Mouse (Mus musculus) heart, embryonic 16.5 days (tissue): ENCODE data around the gene Serpinb6b. TPM values are rescaled to one million over a fixed set of nuclear protein-coding genes. Genes with fewer than 3 reads are reported as not detected.

ENCODE experiments used
- ATAC-seq: fragments of 200-750 bp; cut with Nextera tagmentation; replicated peaks from 2 replicates; pipeline ENCODE4 v1.8.0; 2017; ENCODE audit warnings: moderate number of reproducible peaks; ENCODE audit not compliant: insufficient read depth, low FRiP score; ENCODE audit errors: extremely low read depth
- H3K27ac ChIP-seq: fragments of 300-500 bp; sonication (generic); 2 replicates; pipeline ENCODE4 v1.5.1; 2014; ENCODE audit warnings: mild to moderate bottlenecking, low read length, control low read depth, moderate library complexity
- H3K27me3 ChIP-seq: fragments of 300-500 bp; sonication (generic); 2 replicates; pipeline ENCODE4 v1.6.1; 2014; ENCODE audit warnings: low read length, mixed read lengths; ENCODE audit not compliant: control insufficient read depth, insufficient read depth
- H3K36me3 ChIP-seq: fragments of 300-500 bp; sonication (generic); 2 replicates; pipeline ENCODE4 v1.6.1; 2014; ENCODE audit not compliant: control insufficient read depth, insufficient read depth
- H3K4me1 ChIP-seq: fragments of 300-500 bp; sonication (generic); 2 replicates; pipeline ENCODE4 v1.6.1; 2014; ENCODE audit warnings: low read length, mixed read lengths; ENCODE audit not compliant: control insufficient read depth, insufficient read depth
- H3K4me2 ChIP-seq: fragments of 300-500 bp; sonication (generic); 2 replicates; pipeline ENCODE4 v1.6.1; 2014; ENCODE audit warnings: low read depth, mild to moderate bottlenecking, control low read depth, low read length
- H3K4me3 ChIP-seq: fragments of 300-500 bp; sonication (generic); 2 replicates; pipeline ENCODE4 v1.5.1; 2014; ENCODE audit warnings: mild to moderate bottlenecking, control low read depth, low read length
- H3K9ac ChIP-seq: fragments of 300-500 bp; sonication (generic); 2 replicates; pipeline ENCODE4 v1.6.1; 2014; ENCODE audit warnings: low read length, control low read depth
- H3K9me3 ChIP-seq: fragments of 300-500 bp; sonication (generic); replicated peaks from 2 replicates; pipeline ENCODE4 v1.6.1; 2016; ENCODE audit warnings: low read length; ENCODE audit not compliant: control insufficient read depth
- WGBS: fragments of 180-500 bp; shearing (Covaris S2); extraction: QIAGEN DNeasy Blood & Tissue Kit; methylation state at CpG from one replicate; pipeline ENCODE4 v1.1.7; 2014; 5-methylcytosine and 5-hydroxymethylcytosine counted together
- polyA plus RNA-seq: library from polyadenylated mRNA; unstranded; fragments of >200 nt; fragmentation: Nextera tagmentation; extraction: Ambion mirVana; gene quantifications from 2 replicates; pipeline ENCODE4 v1.2.1, GENCODE M21; 2015

The Serpinb6b gene
- polyA plus RNA-seq, 1 experiment from 2014 or later = 26.8 TPM

DNA sequence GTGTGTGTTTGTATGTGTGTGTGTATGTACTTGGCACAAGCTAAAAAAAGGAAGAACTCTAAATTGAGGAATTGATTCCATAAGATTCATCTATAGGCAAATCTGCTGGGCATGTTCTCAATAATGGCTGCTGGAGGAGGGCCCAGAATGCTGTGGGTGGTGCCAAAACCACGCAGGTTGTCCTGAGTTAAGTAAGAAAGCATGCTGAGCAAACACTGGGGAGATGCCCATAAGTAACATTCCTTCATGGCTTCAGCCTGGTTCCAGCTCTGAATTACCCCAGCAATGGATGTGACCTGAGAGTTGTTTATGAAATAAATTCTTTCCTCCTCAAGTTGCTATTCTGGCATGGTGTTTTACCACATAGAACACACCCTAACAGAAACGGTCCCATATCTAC lies 48.3 kb downstream of the Serpinb6b start:
- 69% methylated on average over 2 of the region's 2 CpGs for WGBS
- H3K36me3 ChIP-seq = peaks cover 11% of the 10 kb centered on the region
- H3K4me2 ChIP-seq = no peak overlapping the region

GRCm38 (mm10) chr13:33022371-33022770 lies 57.4 kb downstream of the Serpinb6b start:
- Histone ChIP-seq H3K27me3 (no peaks in the 10 kb centered on the region), H3K4me3 (no peak overlapping the region), H3K36me3 (no peaks in the 10 kb centered on the region), H3K27ac (no peak overlapping the region), H3K4me1 (no peaks in the 10 kb centered on the region), H3K4me2 (no peak overlapping the region), H3K9ac (no peak overlapping the region), H3K9me3 (0 out of 2 replicates have a peak, but pooled peaks cover 2% of the 10 kb centered on the region)
- WGBS = 84% methylated on average over 1 of the region's 1 CpGs
- no peak for ATAC-seq

More for the DNA sequence above, 48.3 kb downstream of the Serpinb6b start:
- ATAC-seq = no peak
- Histone ChIP-seq H3K9me3 (no peaks in the 10 kb centered on the region), H3K4me3 (no peak overlapping the region), H3K27ac (no peak overlapping the region), H3K9ac (no peak overlapping the region), H3K4me1 (no peaks in the 10 kb centered on the region), H3K27me3 (no peaks in the 10 kb centered on the region)

- no peaks in the 10 kb centered on the region for H3K36me3 ChIP-seq
- no peak overlapping the region for H3K4me3 ChIP-seq
- H3K9me3 ChIP-seq = no peaks in the 10 kb centered on the region
- no peak for ATAC-seq
- WGBS = 43% methylated on average over 1 of the region's 1 CpGs
- H3K27me3 ChIP-seq = no peaks in the 10 kb centered on the region
- no peak overlapping the region for H3K27ac ChIP-seq
- H3K4me1 ChIP-seq = no peaks in the 10 kb centered on the region
- no peak overlapping the region for H3K4me2 ChIP-seq
- no peak overlapping the region for H3K9ac ChIP-seq
Observed at GRCm38 (mm10) chr13:33026427-33027057, 61.5 kb downstream of the Serpinb6b start.

- WGBS = 81% methylated on average over 2 of the region's 2 CpGs
Observed at GRCm38 (mm10) chr13:33027244-33027643, 62.2 kb downstream of the Serpinb6b start, which contains the start of gene Serpinb9b. Serpinb9b (plus strand) TSS chr13:33027416.

DNA sequence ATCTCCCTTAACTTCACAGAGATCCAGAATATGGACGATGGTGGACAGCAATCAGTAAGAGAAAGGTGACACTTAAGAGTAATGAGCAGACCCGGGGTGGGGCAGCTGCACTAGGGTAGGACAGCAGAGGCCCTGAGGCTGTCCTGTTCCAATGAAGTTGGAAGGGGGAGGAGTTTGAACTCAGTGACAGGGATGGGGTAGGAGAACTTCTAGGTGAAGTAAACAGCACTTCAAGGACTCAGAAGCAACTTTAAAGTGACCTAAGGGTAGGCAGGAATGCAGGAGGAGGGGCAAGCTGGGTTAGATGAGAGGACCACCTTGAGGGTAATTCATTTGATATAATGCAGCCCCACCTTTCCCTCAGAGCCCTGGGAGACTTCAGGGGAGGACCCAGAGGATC lies 63.1 kb downstream of the Serpinb6b start:
- 31% methylated on average over 2 of the region's 2 CpGs for WGBS
- no peak for ATAC-seq

More at GRCm38 (mm10) chr13:33027244-33027643, 62.2 kb downstream of the Serpinb6b start, which contains the start of gene Serpinb9b:
- Histone ChIP-seq H3K27me3 (no peaks in the 10 kb centered on the region), H3K9me3 (no peaks in the 10 kb centered on the region), H3K4me2 (no peak within 1 kb of the TSS), H3K9ac (no peak within 1 kb of the TSS), H3K27ac (no peak within 1 kb of the TSS), H3K4me1 (no peaks in the 10 kb centered on the region), H3K36me3 (no peaks in the 10 kb centered on the region), H3K4me3 (no peak within 1 kb of the TSS)
- ATAC-seq = no peak

DNA sequence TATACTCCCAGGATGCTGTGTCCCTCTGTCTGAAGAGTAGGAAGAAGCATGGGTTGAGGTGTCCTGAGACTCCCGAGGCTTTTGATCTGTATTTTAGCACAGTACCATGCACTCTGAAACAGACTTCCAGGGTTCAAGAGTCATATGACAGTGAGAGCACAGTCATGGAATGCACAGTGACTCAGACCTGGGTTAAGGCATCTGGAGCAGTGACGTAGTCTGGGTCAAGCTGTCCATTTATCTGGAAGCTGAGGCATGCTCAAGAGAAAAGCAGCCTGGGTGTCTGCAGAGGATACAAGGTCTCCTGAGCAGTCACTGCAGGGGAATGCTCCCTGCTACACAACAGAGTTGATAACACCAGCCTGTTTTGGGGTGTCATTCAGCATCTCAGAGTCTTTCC lies 63.5 kb downstream of the Serpinb6b start:
- Histone ChIP-seq H3K27ac (no peak overlapping the region), H3K4me2 (no peak overlapping the region), H3K27me3 (no peaks in the 10 kb centered on the region), H3K4me3 (no peak overlapping the region), H3K9ac (no peak overlapping the region), H3K9me3 (no peaks in the 10 kb centered on the region), H3K4me1 (no peaks in the 10 kb centered on the region), H3K36me3 (no peaks in the 10 kb centered on the region)
- no peak for ATAC-seq
- WGBS = 37% methylated on average over 2 of the region's 2 CpGs

More for the DNA sequence above, 63.1 kb downstream of the Serpinb6b start:
- Histone ChIP-seq H3K4me2 (no peak overlapping the region), H3K27ac (no peak overlapping the region), H3K9ac (no peak overlapping the region), H3K9me3 (no peaks in the 10 kb centered on the region), H3K4me3 (no peak overlapping the region), H3K27me3 (no peaks in the 10 kb centered on the region), H3K36me3 (no peaks in the 10 kb centered on the region), H3K4me1 (no peaks in the 10 kb centered on the region)

Other genes with a start within 250 kb of the Serpinb6b start
- gene Mylk4, start 181.3 kb upstream of the Serpinb6b start, polyA plus RNA-seq = 1.3 and 1.7 TPM in 2 replicates
- gene Wrnip1, start 163.2 kb upstream of the Serpinb6b start, polyA plus RNA-seq = 19.7 and 24.8 TPM in 2 replicates
- gene D930007J09Rik, start 162.4 kb upstream of the Serpinb6b start, polyA plus RNA-seq = not detected in 2 replicates
- 10.4 and 14.7 TPM in 2 replicates for gene Serpinb1a, start 114.0 kb upstream of the Serpinb6b start, polyA plus RNA-seq
- 0.14 and 0.29 TPM in 2 replicates for gene Serpinb1c, start 67.0 kb upstream of the Serpinb6b start, polyA plus RNA-seq
- gene Serpinb9, start 38.0 kb downstream of the Serpinb6b start, polyA plus RNA-seq = 8.8 and 10.4 TPM in 2 replicates
- gene Serpinb9b, start 62.2 kb downstream of the Serpinb6b start, polyA plus RNA-seq = 0.33 and 0.47 TPM in 2 replicates
- gene Serpinb1b, start 113.4 kb downstream of the Serpinb6b start, polyA plus RNA-seq = 0.09 and 0.21 TPM in 2 replicates
- not detected in 2 replicates for gene Serpinb9c, start 194.5 kb downstream of the Serpinb6b start, polyA plus RNA-seq
- gene Serpinb9d, start 227.8 kb downstream of the Serpinb6b start, polyA plus RNA-seq = not detected in 2 replicates